Mouse (Mus musculus) hindbrain, embryonic 10.5 days (tissue): ENCODE measurements at regions not wholly inside any gene's neighbourhood (a gene's known extent, or its start where the extent isn't known, plus 50 kb on each side); places are given as distances from the start of the nearest gene placed in this dataset.

Experiments used
- DNase-seq: peaks from one replicate; pipeline ENCODE4 v3.0.0-alpha.2; 2017; ENCODE audit warnings: low spot score
- H3K27ac ChIP-seq: fragments of 300-500 bp; sonication (generic); 2 replicates; pipeline ENCODE4 v1.5.1; 2016; ENCODE audit warnings: mild to moderate bottlenecking, moderate library complexity
- H3K27me3 ChIP-seq: fragments of 300-500 bp; sonication (generic); 2 replicates; pipeline ENCODE4 v1.6.1; 2016; ENCODE audit warnings: mild to moderate bottlenecking; ENCODE audit not compliant: poor library complexity, insufficient read depth, severe bottlenecking
- H3K36me3 ChIP-seq: fragments of 300-500 bp; sonication (generic); 2 replicates; pipeline ENCODE4 v1.6.1; 2016; ENCODE audit warnings: mild to moderate bottlenecking, moderate library complexity
- H3K4me1 ChIP-seq: fragments of 300-500 bp; sonication (generic); replicated peaks from 2 replicates; pipeline ENCODE4 v1.6.1; 2016; ENCODE audit warnings: mild to moderate bottlenecking
- H3K4me3 ChIP-seq: fragments of 300-500 bp; sonication (generic); 2 replicates; pipeline ENCODE4 v1.5.1; 2016; ENCODE audit warnings: mild to moderate bottlenecking, moderate library complexity
- H3K9me3 ChIP-seq: fragments of 300-500 bp; sonication (generic); 2 replicates; pipeline ENCODE4 v1.6.1; 2016; ENCODE audit warnings: mild to moderate bottlenecking, moderate library complexity
- WGBS: fragments of 180-500 bp; shearing (Covaris S2); methylation state at CpG from one replicate; pipeline ENCODE4 v1.1.7; 2016; 5-methylcytosine and 5-hydroxymethylcytosine counted together

DNA sequence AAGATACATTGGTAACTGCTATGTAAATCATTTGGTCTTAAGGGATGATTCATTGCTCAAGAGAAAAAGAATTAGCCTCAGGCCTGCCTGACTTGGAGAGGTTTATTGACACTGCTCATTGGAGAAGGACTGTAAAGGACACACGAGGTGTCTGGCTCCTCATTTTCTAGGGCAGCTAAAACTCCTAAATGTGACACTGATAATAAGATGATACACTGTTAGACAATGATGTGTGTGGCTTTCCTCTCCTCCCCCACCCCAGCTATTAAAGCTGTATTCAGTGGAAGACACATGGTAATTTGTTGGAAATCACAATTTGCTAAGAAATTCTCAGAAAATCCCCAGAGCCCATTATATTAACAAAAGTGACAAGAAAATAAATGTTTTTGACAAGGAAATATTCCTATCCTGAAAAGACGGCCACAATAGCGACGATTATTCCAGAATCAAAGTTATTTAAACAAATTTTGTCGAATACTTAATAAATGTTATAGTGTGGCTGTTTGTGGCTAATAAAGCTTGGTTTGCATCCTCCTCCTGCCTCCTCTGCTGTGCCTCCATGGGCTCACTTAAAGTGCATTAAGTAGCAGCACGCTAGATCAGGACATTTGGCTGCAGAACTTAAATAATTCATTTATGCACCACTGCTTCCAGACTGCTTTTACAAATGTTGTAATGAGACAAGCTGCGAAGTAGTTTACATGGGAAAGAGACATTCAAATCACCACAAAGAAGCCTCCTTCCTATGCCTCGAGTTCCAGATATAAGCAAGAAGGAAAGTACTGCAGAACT, 360.0 kb upstream of the Etaa1 start:
- no peaks in the 10 kb centered on the region for H3K9me3 ChIP-seq
- H3K36me3 ChIP-seq = no peaks in the 10 kb centered on the region
- no peaks in the 10 kb centered on the region for H3K4me1 ChIP-seq
- no peak overlapping the region for H3K27ac ChIP-seq
- no peak for DNase-seq
- H3K4me3 ChIP-seq = no peak overlapping the region
- H3K27me3 ChIP-seq = no peaks in the 10 kb centered on the region
- WGBS = 71% methylated on average over 8 of the region's 8 CpGs

- no peaks in the 10 kb centered on the region for H3K4me1 ChIP-seq
- H3K27me3 ChIP-seq = no peaks in the 10 kb centered on the region
- no peaks in the 10 kb centered on the region for H3K9me3 ChIP-seq
- H3K4me3 ChIP-seq = no peak overlapping the region
- no peak for DNase-seq
- WGBS = 69% methylated on average over 2 of the region's 2 CpGs
- H3K27ac ChIP-seq = no peak overlapping the region
- H3K36me3 ChIP-seq = no peaks in the 10 kb centered on the region
These were observed 342.8 kb upstream of the Etaa1 start for GRCm38 (mm10) chr11:18296194-18297125.

DNA sequence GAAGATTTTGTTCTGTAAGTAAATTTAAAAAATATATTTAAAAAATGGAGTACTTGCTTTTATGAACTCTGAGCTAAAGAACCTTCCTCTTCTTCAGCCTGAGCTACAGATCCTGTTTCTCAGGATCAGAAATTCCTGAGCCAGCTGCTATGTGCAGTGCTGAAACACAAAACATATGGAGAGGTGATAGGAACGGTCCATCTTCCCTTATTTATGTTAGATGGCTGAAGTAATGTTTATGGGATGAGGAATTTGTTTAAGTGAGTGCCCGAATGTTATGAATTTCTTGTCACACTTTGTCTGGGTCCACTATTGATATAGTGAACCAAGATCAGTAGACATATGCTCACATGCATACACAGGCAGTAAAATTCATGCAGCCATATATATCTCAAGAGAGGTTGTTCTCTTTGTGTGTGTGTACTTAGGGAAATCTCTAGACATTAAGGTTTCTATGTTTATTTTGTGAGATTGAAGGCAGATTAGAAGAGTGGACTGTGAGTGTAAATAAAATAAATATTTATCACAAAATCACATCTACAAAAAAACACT, 325.0 kb upstream of the Etaa1 start:
- H3K27me3 ChIP-seq = no peaks in the 10 kb centered on the region

GRCm38 (mm10) chr11:18272392-18272791, 318.7 kb upstream of the Etaa1 start:
- Histone ChIP-seq H3K36me3 (no peaks in the 10 kb centered on the region), H3K4me1 (no peaks in the 10 kb centered on the region), H3K4me3 (no peak overlapping the region), H3K27me3 (no peaks in the 10 kb centered on the region), H3K27ac (no peak overlapping the region), H3K9me3 (no peaks in the 10 kb centered on the region)
- no peak for DNase-seq
- 87% methylated on average over 1 of the region's 1 CpGs for WGBS

More for the DNA sequence above, 325.0 kb upstream of the Etaa1 start:
- 83% methylated on average over 2 of the region's 2 CpGs for WGBS
- no peaks in the 10 kb centered on the region for H3K9me3 ChIP-seq
- H3K4me3 ChIP-seq = no peak overlapping the region
- H3K36me3 ChIP-seq = no peaks in the 10 kb centered on the region
- no peak for DNase-seq
- H3K4me1 ChIP-seq = no peaks in the 10 kb centered on the region
- no peak overlapping the region for H3K27ac ChIP-seq

DNA sequence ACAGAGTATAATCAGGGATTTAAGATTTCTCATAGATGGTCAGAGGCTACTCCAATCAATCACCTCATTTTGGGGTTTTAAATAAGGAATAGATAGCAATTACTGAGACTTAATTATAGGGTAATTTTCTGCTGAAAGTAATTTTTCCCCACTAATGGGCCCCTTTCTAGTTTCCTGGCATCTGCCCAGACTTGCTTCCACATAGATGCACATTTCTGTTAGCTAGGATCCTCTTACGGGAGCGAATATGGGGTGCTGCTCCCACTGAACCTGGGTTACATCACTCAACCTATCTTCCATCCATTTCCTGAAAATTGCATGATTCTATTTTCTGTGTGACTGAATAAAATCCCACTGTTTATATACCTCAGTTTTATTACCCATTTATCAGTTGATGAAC, 312.5 kb upstream of the Etaa1 start:
- H3K36me3 ChIP-seq = no peaks in the 10 kb centered on the region
- H3K27ac ChIP-seq = no peak overlapping the region
- H3K4me3 ChIP-seq = no peak overlapping the region
- no peaks in the 10 kb centered on the region for H3K27me3 ChIP-seq
- no peak for DNase-seq
- 97% methylated on average over 2 of the region's 2 CpGs for WGBS
- no peaks in the 10 kb centered on the region for H3K4me1 ChIP-seq
- no peaks in the 10 kb centered on the region for H3K9me3 ChIP-seq

DNA sequence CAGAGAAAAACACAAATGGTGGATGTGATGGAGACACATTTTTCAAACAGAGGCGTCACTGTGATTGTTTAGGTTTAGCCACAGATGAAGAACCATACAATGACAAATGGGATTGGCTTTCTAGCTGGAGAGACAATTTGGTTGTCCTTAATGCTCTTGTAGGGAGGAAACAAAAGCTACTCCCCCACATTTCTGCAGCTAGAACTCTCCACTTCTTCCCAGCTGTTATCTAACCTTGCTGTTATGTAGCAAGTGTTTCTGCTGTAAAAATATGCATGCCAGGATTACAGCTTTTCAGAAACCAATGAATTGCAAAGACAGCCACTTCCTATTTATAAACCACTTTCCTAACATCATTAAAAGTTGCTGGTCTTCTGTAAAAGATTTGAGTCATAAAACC, 309.2 kb upstream of the Etaa1 start:
- DNase-seq = no peak
- no peaks in the 10 kb centered on the region for H3K9me3 ChIP-seq
- no peaks in the 10 kb centered on the region for H3K4me1 ChIP-seq
- no peak overlapping the region for H3K4me3 ChIP-seq
- WGBS = 69% methylated on average over 1 of the region's 1 CpGs
- H3K27me3 ChIP-seq = no peaks in the 10 kb centered on the region
- H3K27ac ChIP-seq = no peak overlapping the region
- no peaks in the 10 kb centered on the region for H3K36me3 ChIP-seq

- DNase-seq = peak; percentile 10
- H3K4me1 ChIP-seq = peaks cover 9% of the 10 kb centered on the region; the same call in 1 of the 2 replicates
- no peaks in the 10 kb centered on the region for H3K9me3 ChIP-seq
- 41% methylated on average over 4 of the region's 4 CpGs for WGBS
- H3K27me3 ChIP-seq = no peaks in the 10 kb centered on the region
- H3K27ac ChIP-seq = peak overlapping the region; percentile 62; the same call in 1 of the 2 replicates
- no peak overlapping the region for H3K4me3 ChIP-seq
- no peaks in the 10 kb centered on the region for H3K36me3 ChIP-seq
These were observed 295.6 kb upstream of the Etaa1 start for GRCm38 (mm10) chr11:18249236-18249635.

- no peak overlapping the region for H3K27ac ChIP-seq
- 84% methylated on average over 4 of the region's 4 CpGs for WGBS
These were observed 263.1 kb upstream of the Etaa1 start for GRCm38 (mm10) chr11:18216762-18217161.

DNA sequence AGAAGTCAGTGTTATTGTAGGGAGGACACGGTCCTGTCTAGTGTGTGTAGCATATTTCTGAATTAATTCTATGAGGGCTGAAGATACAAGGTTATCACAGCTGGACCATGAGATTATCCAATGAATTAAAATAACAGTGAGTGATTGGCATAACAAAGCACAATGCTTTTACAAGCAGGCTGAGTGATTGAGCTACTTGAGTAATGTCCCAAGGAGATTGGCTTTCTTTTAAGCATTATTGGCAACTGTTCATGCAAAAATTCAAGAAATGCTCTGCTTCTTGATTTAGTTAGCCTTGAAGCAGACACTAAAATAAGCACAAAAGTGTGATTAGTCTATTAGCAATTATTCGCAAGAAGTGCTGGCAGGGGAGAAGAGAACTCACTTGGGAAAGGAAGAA, 219.4 kb upstream of the Etaa1 start:
- 64% methylated on average over 2 of the region's 2 CpGs for WGBS
- no peaks in the 10 kb centered on the region for H3K36me3 ChIP-seq
- no peak overlapping the region for H3K4me3 ChIP-seq
- no peaks in the 10 kb centered on the region for H3K9me3 ChIP-seq
- no peaks in the 10 kb centered on the region for H3K27me3 ChIP-seq
- H3K27ac ChIP-seq = no peak overlapping the region
- no peaks in the 10 kb centered on the region for H3K4me1 ChIP-seq
- DNase-seq = no peak

More at GRCm38 (mm10) chr11:18216762-18217161, 263.1 kb upstream of the Etaa1 start:
- H3K36me3 ChIP-seq = no peaks in the 10 kb centered on the region
- no peaks in the 10 kb centered on the region for H3K9me3 ChIP-seq
- DNase-seq = no peak
- H3K4me1 ChIP-seq = no peaks in the 10 kb centered on the region
- H3K27me3 ChIP-seq = no peaks in the 10 kb centered on the region
- no peak overlapping the region for H3K4me3 ChIP-seq

DNA sequence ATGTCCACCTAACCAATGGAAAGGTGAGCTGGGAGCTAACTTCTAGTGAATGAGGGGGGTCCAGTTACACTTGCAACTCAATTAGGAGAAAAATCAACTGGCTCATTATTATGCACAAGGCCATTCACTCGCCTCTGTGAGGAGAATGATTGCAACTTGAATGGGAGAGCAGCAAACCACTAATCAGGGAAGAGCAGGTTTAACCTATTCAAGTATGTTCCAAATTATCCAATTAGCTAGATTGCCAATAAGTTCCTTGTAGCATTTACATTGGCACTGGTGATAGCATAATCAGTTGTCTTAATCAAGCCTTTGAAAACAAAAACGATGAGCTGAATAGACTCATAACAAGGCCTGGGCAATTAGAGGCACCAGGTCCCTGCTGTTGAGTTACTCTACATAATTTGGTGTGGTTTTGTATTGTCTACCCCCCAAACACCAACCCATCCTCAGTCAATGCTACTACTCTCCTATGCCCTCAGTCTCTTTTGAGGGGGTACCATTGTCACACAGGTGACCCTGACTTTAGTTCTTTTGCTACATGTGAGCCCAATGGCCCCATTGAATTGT, 217.6 kb upstream of the Etaa1 start:
- Histone ChIP-seq H3K27ac (no peak overlapping the region), H3K9me3 (no peaks in the 10 kb centered on the region), H3K27me3 (no peaks in the 10 kb centered on the region), H3K4me3 (no peak overlapping the region), H3K4me1 (no peaks in the 10 kb centered on the region), H3K36me3 (no peaks in the 10 kb centered on the region)
- DNase-seq = no peak
- WGBS = 61% methylated on average over 2 of the region's 2 CpGs

DNA sequence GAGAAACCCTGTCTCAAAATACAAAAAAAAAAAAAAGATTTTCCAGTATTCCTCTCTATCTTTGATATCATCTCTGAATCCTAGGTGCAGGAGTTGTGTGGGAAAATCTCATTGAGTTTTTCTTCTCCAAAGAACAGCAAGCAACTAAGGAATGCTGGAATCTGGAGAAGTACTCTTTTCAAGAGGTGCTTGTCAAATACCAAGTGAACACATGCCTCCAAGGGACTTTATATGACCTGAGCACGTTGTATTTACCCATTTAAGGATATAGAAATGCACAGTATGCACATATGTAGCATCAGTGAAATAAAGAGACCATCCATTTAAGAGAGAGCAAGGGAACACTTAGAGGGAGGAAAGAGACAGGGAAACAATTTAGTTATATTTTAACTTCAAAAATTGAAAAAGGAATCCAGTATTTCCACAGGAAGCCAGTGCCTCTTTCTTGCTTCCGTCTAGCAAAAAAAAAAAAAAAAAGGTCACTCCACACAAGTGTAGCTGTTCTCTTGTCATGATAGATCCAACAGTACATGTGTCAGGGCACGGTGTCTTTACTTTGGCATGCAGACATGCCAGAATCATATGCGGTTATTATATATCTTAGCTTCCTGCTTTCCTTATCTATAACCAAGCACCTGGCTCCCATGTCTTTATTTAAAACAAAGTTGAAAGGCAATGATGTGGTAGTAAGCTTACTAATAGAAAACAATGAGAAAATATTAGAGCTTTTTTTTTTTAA, 212.1 kb upstream of the Etaa1 start:
- no peaks in the 10 kb centered on the region for H3K27me3 ChIP-seq
- 86% methylated on average over 4 of the region's 4 CpGs for WGBS
- no peaks in the 10 kb centered on the region for H3K36me3 ChIP-seq
- H3K4me1 ChIP-seq = no peaks in the 10 kb centered on the region
- H3K4me3 ChIP-seq = no peak overlapping the region
- no peak for DNase-seq
- H3K9me3 ChIP-seq = no peaks in the 10 kb centered on the region
- H3K27ac ChIP-seq = no peak overlapping the region

GRCm38 (mm10) chr11:18164025-18164423, 210.3 kb upstream of the Etaa1 start:
- H3K4me3 ChIP-seq = no peak overlapping the region
- no peaks in the 10 kb centered on the region for H3K36me3 ChIP-seq
- no peaks in the 10 kb centered on the region for H3K9me3 ChIP-seq
- no peak overlapping the region for H3K27ac ChIP-seq
- H3K27me3 ChIP-seq = no peaks in the 10 kb centered on the region
- WGBS = 83% methylated on average over 2 of the region's 2 CpGs
- no peaks in the 10 kb centered on the region for H3K4me1 ChIP-seq
- no peak for DNase-seq
